Mouse (Mus musculus) stomach, postnatal 0 days (tissue): ENCODE measurements around the gene Ank3.

Source experiments
- CTCF ChIP-seq: IDR thresholded peaks from 2 replicates; pipeline ENCODE4 v1.5.1; 2016; ENCODE audit warnings: antibody characterized with exemption, low read depth, mild to moderate bottlenecking, moderate library complexity
- EP300 ChIP-seq: optimal IDR thresholded peaks from 2 replicates; pipeline ENCODE3; 2016; ENCODE audit warnings: antibody characterized with exemption

DNA sequence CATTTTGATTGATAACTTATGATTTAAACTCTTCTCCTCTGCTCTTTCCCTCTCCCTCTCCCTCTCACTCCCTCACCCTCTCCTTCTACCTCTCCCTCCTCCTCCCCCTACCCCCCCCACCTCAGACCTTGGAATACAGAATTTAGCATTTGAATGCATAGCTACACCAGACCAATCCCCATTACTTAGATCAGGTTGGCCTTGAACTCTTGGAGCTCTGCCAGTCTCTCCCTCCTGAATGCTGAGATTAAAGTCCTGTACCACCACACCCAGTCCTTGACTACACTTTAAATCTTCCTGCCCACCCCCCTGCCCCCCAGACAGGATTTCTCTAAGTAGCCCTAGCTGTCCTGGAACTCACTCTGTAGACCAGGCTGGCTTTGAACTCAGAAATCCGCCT is 38.9 kb upstream of the Ank3 start:
- TF ChIP-seq EP300 (no peak), CTCF (no peak)
